Mouse (Mus musculus) common myeloid progenitor, adult 5-6 weeks (primary cell): ENCODE results near the gene Psmd6. TPM values are rescaled to one million over a fixed set of nuclear protein-coding genes. Genes with fewer than 3 reads are reported as not detected.

ENCODE experiments used
- ATAC-seq: replicated peaks from 2 replicates; pipeline ENCODE4 v1.8.0; 2016; ENCODE audit warnings: low read depth, mild to moderate bottlenecking, moderate TSS enrichment, inconsistent platforms; ENCODE audit not compliant: poor library complexity, severe bottlenecking
- total RNA-seq: library from RNA; stranded (forward); fragments of 200-1000, 187-1606 nt; gene quantifications from 2 replicates; pipeline ENCODE4 v1.2.3, GENCODE M21; 2017

Psmd6 gene
- total RNA-seq = 208 and 220 TPM in 2 replicates

DNA sequence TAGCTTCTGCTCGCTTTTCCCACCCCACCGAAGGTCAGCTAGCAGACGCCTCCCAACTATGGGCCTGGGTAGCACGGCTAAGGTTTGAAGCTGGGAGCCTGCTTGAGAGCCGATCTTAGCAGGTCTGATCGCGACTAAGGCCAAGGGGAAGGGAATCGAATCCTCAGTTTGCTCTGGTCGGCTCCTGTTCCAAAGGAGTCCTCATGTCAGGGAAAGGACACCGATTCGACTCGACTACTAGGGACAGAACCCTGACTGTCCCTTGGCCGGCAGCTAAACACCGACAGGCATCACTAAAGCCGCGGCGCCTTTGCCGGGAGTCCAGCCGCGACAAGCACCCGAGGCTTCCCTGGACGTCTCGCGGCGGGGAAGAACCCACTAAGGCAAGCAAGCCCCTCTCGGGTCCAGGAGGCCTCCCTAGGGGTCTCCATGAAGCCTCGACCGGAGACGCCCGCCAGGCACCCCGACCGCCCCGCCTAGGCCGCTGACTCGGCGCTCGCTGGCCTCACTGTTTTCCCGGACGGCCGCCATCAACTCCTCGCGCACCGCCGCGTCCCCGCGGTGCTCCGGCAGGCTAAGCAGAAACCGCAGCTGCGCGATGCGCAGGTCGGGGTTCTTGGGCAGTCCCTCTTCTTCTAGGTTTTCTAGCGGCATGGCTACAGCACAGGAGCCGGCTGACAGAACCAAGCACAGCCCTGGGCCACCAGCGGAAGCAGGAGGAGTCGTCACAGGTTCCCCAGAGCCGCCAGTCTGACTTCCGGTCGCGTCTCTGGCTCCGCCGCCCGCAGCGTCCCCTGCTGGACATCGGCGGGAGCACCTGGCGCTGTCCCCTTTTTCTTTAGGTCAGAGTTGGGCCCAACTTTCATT, at the start of gene Psmd6:
Psmd6 (minus strand) TSS at position 755 of the 867 bp plus-strand sequence.
- peak; percentile 100 for ATAC-seq

DNA sequence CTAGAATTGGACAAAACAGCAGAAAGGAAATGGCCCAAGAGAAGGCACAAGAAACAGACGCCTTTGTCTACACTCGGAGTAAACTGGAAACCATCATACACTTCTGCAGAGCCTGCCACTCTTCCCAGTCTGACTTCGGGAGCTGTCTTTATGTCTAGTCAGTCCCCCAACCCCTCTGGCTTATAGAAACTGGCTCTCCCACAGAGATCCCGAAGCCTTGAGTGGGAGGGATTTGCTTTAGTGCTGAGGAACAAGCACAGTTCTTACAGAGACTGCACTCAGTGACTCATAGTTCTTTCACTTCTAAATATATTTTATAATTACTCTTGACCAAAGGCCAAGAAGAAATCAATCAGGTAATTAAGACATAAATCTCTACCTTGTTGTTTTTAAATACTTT, 10.1 kb downstream of the Psmd6 start:
- ATAC-seq = no peak

DNA sequence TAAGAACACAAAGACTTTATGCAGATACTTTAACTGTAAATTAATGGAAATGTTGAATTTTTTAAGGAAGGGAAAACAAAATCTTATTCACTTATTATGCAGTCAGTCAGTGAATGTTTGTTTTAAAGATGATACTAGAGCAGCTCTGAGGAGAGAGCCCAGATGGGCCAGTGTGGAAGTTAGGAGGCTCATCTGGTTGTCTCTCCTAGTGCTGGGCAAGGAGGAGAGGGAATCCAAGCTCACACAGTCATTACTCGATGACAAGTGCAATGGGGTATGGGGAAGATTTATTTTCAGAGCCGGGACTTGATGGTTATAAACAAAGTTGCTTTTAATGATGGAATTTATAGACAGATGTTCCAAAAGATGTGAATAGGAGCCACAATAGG, 15.9 kb downstream of the Psmd6 start:
- ATAC-seq = no peak

DNA sequence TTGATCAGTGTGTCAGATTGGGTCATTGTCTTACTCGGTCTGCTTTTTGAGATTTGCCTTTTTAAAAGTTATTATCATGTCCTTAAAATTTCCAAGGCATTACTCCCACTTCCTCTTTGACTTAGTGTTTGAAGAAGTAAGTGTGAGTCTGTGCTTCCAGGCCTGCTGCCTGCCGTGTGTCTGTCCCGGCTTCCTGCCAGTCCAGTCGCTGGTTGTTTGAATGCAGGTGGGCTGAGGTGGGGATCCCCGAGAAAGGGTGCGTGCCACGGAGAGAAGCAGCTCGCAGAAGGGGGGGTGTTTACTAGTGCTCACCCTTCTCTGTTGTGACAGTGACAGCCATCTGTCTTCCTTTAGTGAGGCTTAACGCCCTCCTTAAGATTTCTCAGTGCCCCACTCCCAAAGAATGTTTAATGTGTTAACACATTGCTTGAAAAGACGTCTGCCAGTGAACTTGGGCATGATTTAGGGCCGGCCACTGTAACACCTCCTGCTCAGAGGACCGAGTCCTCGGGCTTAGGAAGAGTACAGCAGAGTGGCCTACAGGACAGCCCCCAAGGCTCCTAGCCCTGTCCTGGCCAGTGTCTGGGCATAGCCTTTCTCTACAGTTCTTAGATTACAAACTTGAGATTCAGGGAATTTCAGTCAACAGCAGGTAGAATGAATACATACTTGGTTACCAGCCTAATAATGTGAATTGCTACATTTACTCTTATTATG, 16.4 kb downstream of the Psmd6 start:
- ATAC-seq = no peak

DNA sequence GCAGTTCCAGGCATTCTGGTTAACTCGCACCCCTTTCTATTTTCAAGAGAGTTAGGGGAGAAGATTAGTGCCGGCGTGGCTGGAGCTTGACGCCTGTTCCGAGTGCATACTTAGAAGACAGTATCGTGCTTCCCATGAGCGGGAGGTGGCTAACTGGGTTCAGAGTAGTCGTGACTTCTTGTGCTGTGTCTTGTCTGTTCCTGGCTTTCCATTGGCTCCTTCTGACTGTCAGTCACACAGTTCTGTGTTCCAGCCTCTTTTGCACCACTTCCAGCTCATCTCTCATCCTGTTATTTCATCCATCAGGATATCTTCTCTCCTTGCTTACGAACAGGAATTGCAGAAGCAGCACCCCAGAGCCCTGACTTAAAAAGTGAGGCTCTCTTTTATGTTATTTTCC, 19.5 kb downstream of the Psmd6 start:
- no peak for ATAC-seq

DNA sequence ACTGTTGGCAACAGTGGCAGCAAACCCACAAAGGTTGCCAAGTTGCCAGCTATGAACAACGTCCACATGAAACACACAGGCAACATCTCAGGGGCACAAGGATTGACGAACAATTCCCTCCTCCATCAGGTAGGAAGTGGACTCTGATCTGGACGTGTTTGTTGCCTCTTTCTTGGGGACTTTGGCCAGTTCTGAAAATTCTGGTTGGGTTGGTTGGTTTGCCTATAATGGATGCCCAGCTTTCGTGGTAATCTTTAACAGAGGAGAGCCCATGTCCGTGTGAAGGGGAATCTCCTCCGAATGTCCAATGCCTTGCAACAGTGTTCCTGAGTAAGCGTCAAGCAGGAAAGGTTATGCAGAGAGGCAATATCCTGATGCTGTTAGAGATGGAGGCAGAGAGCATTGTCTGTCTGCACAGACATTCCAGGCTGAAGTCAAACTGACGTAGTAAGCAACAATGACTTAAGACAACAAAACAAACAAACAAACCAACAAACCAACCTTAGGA, 20.0 kb downstream of the Psmd6 start:
- no peak for ATAC-seq

DNA sequence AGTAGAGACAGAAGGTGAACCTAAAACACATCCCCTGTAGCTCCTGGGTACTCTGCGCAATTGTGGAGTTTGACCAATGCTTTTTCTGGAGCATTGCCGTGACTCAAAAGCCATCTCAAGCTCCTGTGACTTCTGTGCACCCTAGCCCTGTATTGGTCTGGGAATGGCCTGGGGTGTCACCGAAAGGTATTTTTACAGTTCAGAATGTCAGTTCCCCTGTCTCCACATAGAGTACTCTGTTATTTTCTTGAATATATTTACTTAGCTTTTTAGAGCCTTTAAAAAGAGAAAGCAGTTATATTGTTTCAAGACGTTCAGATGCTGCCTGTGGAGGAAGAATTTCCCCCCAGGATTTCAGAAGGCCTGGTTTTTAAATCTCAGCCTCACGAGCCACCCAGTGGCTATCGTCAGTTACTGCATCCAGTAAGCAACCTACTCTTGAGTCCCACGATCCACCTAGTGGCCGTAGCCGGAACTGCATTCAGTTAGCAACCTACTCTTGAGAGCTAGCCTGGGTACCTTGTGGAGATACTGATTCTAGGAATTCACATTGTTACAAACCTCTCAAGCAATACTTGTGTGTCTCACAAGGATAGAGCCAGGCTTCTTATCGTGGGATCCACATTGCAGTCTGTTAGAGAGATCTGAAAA, 22.3 kb downstream of the Psmd6 start:
- peak; percentile 96 for ATAC-seq

DNA sequence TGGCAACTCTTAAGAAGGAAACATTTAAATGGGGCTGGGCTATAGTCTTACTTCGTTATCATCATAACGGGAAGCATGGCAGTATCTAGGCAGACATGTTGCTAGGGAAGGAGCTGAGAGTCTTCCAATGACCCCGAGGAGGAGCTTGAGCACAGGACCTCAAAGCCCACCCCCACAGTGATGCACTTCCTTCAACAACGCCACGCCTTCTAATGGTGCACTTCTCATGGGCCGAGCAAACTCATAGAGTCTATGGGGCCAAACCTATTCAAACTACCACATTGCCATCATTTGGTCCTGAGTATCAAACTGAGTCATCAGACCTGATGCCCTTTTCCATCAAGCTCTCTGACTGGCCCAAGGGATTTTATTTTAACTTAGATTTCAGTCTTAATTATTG, 30.2 kb downstream of the Psmd6 start:
- ATAC-seq = no peak

DNA sequence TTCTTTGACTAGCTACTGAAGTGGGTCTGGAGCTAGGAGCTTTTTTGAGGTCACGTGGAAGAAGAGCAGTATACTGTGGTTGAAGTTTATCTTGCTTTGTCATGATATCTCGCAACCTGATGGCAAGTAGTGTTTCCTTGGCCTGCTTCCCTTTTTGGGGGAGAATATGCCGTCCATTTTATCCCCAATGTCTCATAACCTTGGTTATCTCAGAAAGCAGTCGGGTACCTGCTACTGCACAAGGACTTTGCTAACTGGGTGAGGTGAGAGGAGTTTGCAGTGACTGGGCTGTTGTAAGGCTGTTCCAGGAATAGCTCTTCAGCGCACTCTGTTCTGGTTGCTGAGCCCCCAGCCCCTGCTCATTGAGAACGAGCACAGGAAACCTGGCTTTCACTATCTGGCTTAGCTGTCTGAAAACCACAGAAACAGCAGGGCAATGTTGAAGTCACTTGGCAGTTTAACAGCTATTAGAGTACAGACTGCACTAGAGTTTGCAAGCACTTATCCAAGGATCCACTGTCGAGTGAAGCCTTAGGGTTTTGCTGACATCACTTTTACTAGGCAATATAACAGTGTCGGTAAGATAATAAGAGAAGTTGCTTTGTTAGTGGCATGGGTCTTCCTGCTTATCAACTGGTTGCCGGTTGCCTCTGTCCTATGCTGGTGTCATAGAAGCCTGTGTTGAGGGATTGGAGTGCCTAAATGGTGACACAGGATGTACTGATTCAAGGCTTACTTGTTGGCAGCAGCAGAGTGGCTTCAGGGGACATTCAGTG, 32.6 kb downstream of the Psmd6 start:
- peak; percentile 78 for ATAC-seq

DNA sequence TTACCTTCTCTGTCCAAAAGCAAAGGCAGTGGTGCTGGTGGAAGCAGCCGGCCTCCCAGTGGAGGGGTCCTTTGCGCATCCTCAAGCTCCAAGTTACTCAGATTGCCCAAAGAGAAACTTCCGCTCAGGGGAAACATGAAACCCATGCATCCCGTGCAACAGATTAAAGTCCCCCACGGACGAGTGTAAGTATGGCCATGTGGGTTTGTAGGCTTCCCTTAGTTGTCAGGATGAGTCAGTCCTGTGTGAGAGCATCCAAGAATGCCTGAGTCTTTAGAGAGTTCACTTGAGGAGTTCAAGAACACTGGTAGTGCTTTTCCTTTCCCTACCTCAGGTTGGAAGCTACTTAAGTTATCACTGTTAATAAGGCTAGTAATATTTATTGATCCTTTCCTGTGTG, 33.4 kb downstream of the Psmd6 start:
- no peak for ATAC-seq

DNA sequence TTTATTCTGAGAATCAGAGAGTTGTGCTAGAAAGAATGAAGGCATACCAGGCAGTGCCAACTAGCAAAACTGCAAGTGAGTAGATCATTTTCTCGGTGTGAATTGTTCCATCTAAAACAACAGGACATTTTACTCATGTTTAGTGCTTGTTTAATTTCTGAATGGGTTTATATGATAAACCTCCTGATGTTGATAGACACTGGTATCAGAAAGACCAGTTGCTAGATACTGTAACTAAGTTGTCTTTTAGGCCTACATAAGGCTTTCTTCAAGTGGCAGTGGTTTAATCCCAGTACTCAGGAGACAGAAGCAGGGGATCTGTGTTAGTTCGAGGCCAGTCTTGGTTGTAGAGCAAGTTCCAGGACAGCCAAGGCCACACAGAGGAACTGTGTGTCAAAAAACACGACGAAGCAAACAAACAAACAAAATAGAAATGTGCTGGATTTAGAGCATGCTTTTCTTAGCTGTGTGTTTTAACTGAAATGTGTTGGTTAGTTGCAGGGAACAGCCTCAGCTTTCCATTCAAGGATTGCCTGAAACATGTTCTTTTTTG, 34.0 kb downstream of the Psmd6 start:
- no peak for ATAC-seq

DNA sequence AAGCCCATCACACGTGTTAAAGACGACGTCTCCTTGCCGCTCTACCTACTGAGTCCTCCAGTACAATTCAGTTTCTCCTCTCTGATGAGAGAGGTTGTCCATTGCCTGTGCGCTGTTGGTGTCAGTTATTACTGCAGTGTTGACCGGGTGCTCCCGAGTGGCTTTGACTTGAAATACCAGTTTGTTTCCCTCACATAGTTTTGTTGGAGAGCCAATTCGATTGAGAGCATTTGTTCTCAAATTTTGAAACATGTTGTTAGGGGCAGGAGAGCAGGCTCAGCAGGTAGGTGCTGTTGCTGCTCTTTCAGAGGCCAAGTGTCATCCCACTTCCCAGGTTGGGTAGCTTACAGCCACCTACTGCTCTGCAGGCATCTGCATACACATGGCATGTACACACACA, 37.0 kb downstream of the Psmd6 start:
- no peak for ATAC-seq

DNA sequence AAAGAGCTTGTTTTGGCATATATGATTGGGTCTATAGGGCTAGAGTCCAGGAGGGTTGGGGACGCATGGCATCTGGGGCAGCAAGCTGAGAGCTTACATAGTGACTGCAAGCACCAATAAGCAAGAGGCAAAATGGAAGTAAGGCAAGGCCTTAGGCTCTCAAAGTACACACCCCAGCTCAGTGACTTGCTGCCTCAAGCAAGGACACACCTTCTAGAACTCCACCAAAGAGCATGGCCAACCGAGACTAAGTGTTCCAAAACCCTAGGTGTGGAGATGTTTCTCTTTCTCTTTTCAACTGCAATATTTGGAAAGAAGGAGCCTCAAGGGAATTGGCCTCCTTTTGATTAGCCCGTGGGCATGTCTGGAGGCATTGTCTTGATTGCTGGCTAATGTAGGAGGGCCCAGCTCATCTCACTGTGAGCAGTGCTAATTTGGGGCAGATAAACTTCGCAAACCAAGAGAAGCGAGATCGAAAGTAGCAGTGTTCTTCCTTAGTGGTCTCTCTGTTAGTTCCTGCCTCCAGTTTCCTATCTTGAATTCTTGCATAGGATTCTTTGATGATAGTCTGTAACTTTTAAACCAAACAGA, 40.1 kb downstream of the Psmd6 start:
- ATAC-seq = peak; percentile 22; the same call in 1 of the 2 replicates

DNA sequence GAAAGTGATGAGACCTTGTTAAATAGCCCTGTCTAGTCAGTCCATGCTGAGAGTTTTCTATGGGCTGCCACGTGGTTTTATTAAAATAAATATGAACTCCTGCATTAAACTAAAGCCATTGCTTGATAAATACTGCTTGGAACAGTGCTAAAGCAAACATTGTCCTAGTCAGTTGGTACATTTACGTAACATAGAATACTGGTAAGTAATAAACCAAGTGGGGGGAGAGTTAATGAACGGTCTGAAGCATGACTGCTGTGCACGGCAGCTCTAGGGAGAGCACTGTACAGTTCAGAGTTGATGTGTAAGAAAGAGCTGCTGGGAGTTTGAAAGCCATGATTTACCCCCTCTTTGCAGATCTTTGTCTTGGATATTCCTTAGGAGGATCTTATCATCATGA, 49.3 kb downstream of the Psmd6 start:
- ATAC-seq = no peak

DNA sequence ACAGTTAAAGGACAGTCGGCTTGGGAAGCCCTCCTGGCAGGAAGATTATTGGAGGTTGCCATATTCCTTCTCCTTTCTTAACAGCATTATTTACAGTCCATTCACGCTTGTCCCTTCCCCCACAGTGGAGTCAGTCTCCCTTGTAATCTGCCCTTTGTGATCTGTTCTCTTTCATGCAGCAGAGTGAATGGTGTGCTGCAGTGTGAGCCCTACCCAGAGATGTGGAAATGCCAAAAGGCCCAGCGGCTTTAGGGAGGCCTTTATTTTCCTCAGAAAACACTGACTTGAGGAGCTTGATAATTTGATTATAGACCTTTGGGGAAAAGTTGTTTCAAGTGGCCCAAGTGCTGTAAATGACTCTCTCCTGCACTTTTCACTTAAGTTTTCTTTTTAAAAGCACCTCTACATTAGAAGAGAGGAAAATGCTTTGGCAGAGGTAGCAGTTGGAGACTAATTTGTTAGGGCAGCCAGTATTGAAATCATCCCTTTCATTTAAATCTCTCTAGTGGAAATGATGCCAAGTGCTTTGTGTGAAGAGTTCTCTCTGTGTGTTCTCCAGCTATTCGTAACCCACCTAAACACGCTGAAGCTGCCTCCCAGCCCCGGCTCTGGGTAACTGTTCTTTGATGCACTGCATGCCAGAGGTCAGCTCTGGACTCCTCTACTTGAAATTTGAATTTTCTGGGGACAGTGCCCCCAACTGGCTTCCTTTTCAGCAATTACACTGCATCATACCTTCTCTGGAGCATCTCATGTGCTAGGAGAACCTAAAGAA, 50.1 kb downstream of the Psmd6 start:
- no peak for ATAC-seq

DNA sequence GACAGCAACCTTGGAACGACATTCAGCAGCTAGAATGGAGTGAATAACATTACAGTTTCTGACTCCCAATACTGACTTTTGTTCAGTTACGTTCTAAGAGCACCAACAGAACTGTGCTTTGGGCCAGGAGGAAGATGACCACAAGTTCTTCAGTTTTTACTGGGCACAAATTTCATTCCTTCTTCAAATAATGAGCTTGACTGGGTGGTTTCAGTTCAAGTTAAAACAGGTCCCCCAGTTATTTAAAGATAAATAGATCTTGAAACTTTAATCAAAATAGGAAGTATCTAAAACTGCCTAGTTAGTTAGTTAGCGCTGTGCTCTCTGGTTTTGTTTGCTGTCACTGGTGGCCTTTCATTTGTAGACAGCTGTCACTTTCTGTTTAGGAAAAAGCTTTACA, 52.2 kb downstream of the Psmd6 start:
- ATAC-seq = peak; percentile 6

DNA sequence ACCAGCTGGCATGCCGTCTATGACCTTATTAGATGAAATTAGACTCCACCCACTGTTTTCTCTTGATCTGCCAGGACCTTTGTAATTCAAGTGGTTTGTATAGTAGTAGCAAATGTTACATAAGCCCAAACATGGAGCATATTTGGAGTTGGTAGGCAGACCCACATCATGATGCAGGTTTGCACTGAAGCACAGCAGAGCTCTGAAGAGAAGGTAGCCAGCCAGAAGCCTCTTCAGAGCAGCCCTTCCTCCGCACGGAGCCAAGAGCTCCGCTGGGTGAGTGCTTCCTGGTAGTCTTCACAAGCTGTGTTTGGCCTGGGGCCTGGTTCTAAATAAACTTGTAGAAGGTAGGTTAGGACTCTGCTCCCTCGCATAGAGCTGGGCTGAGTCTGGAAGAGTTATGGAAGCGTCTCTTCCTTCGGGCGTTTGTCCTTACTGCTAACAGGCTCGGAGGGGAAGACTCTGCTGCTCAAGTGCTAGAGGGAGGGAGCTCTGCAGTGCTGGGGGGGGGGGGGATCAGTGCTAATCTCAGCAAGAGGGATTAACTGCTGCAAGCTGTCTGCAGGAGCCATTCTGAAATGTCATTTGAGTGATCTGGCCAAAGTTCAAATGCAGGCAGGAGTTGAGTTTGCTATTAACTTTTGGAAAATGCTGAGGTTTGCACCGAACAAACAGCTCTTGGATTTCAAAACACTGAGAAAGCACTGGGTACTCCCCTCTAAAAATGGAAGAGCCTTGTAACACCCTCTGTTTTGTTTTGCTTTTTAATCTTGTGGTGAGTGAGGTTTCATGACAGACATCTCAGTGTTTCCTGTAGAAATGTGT, 52.9 kb downstream of the Psmd6 start:
- ATAC-seq = peak; percentile 66

DNA sequence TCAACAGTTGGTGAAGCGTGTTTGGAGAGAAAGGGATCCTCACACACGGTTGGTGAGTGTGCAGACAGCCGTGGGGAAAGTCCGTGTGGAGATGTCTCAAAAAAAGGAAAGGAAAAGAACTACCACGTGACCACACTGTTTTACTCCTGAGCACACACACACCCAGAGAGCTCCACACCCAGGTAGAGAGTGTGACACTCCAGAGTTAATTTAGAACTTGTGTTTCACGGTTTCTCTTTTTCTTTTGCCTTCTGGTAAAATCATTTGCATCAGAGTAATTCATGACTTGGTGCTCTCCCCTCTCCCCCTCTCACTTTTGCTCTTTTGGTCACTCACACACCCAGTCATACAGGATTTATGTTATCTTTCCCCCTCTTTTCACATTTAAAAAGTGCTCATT, 54.5 kb downstream of the Psmd6 start:
- no peak for ATAC-seq
